Mouse (Mus musculus) brain, embryonic 18.5 days (tissue): ENCODE results near the gene Pkd2l1.
A peak's percentile ranks its signal among the peaks of the same experiment; 100 is the strongest.
"Not testable (repeated sequence)": the region's sequence is repeated elsewhere in the genome, so short reads cannot be mapped to it uniquely, and the experiment has no call there.

Experiments used
- DNase-seq: peaks from one replicate; pipeline ENCODE4 v3.0.0-alpha.2; 2012; ENCODE audit warnings: low read depth, low spot score

The Pkd2l1 gene

GRCm38 (mm10) chr19:44157005-44157404 is 35.2 kb downstream of the Pkd2l1 start:
- DNase-seq, result no peak

GRCm38 (mm10) chr19:44153781-44154180 is 38.5 kb downstream of the Pkd2l1 start:
- no peak for DNase-seq

- DNase-seq, result no peak
These were observed 43.3 kb downstream of the Pkd2l1 start for GRCm38 (mm10) chr19:44148991-44149390.

GRCm38 (mm10) chr19:44148345-44148744 is 43.9 kb downstream of the Pkd2l1 start:
- no peak for DNase-seq

- DNase-seq, result no peak
These were observed 45.3 kb downstream of the Pkd2l1 start for GRCm38 (mm10) chr19:44146951-44147350.

GRCm38 (mm10) chr19:44146568-44146879 is 45.7 kb downstream of the Pkd2l1 start:
- DNase-seq, result no peak

- DNase-seq, result peak; percentile 63
These were observed 46.3 kb downstream of the Pkd2l1 start, which contains the start of gene Bloc1s2 for GRCm38 (mm10) chr19:44145702-44146567. Gene Bloc1s2, minus strand, starts transcription at chr19:44146446.

GRCm38 (mm10) chr19:44144366-44144765 is 47.9 kb downstream of the Pkd2l1 start:
- DNase-seq, result no peak

GRCm38 (mm10) chr19:44135960-44136485 is 56.2 kb downstream of the Pkd2l1 start:
- DNase-seq, result no peak

GRCm38 (mm10) chr19:44135072-44135959 is 56.9 kb downstream of the Pkd2l1 start, which contains the start of gene Cwf19l1:
Gene Cwf19l1, minus strand, starts transcription at chr19:44135876.
- DNase-seq, result peak; percentile 82

GRCm38 (mm10) chr19:44132917-44133316 is 59.3 kb downstream of the Pkd2l1 start:
- no peak for DNase-seq

- DNase-seq, result no peak
These were observed 63.7 kb downstream of the Pkd2l1 start for GRCm38 (mm10) chr19:44128560-44128959.

- DNase-seq, result no peak
These were observed 64.3 kb downstream of the Pkd2l1 start for GRCm38 (mm10) chr19:44127729-44128497.

- DNase-seq, result no peak
These were observed 71.1 kb downstream of the Pkd2l1 start for GRCm38 (mm10) chr19:44121137-44121536.

- not testable (repeated sequence) for DNase-seq
These were observed 71.6 kb downstream of the Pkd2l1 start for GRCm38 (mm10) chr19:44120686-44121085.

- DNase-seq, result no peak
These were observed 74.4 kb downstream of the Pkd2l1 start for GRCm38 (mm10) chr19:44117793-44118192.

- DNase-seq, result no peak
These were observed 80.5 kb downstream of the Pkd2l1 start for GRCm38 (mm10) chr19:44111706-44112105.

GRCm38 (mm10) chr19:44110356-44110755 is 81.9 kb downstream of the Pkd2l1 start:
- no peak for DNase-seq

GRCm38 (mm10) chr19:44108996-44109395 is 83.2 kb downstream of the Pkd2l1 start:
- DNase-seq, result no peak

GRCm38 (mm10) chr19:44107661-44108521 is 84.4 kb downstream of the Pkd2l1 start:
- DNase-seq, result no peak
